Mouse (Mus musculus) testis, adult 2 months (tissue): Measurements from ENCODE around the gene Cd8a.

Experiments used
- CTCF ChIP-seq: fragments of 200-500 bp; IDR thresholded peaks from 2 replicates; pipeline ENCODE4 v1.5.1; 2012; ENCODE audit warnings: low read depth, mild to moderate bottlenecking, inconsistent platforms, low read length, moderate library complexity; ENCODE audit not compliant: control insufficient read depth, insufficient read depth, insufficient replicate concordance
- POLR2A ChIP-seq: fragments of 200-500 bp; IDR thresholded peaks from 2 replicates; pipeline ENCODE4 v1.6.1; 2012; ENCODE audit warnings: low read depth, mild to moderate bottlenecking, inconsistent platforms, low read length, moderate library complexity; ENCODE audit not compliant: control insufficient read depth

DNA sequence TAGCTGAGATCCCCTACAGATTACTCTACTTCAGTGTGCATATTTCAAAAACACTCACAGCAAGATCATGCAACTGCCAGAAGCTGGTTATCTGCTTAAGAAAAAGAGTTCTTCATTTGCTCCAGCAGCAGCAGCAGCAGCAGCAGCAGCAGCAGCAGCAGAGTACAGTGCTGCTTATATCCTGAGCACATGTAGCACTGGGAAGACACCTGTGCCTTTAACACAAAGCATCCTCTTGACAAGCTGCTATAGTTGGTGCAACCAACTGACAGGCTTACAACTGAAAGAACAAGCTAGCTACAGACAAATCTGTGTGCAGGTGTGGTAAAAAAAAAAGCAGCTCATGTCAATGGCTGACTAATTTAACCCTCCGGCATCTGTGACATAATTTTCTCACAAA is 22.8 kb downstream of the Cd8a start:
- TF ChIP-seq POLR2A (no peak), CTCF (no peak)
